Mouse (Mus musculus): ENCODE data around the gene Rnaseh2c. TPM values are rescaled to one million over a fixed set of nuclear protein-coding genes. Genes with fewer than 3 reads are reported as not detected.

Rnaseh2c gene
- polyA plus RNA-seq, 1 experiment from 2014 or later, result 81.0 TPM

DNA sequence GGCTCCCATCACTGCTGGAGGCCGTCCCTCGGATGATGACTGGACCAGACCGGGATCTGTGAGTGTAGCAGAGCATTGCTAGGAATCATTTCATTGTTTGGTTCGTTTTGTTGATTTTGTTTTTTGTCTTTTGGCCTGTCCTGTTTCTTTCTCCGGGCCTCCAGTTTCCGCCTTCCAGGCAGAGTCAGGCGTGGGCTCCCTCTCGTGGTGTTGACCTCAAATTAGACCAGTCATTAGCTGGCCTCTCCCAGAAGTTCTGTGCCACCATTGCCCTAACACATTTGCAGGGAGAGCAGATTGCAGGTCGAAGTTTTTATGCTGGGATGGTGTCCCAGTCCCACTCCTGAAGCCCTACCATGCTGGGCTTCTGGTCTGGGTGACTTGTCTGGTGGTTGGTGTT, 12.5 kb upstream of the Rnaseh2c start:
- peak; percentile 42 for TF ChIP-seq CTCF (IDR thresholded peaks at IDR 0.05; ENCODE audit: low read depth)
- H3K4me1 ChIP-seq (replicated peaks; ENCODE audit: control insufficient read depth, insufficient read depth, low read length), result no peaks in the 10 kb centered on the region
- no peak overlapping the region for H3K4me2 ChIP-seq (replicated peaks; ENCODE audit: low read depth)
- H3K27ac ChIP-seq (ENCODE audit: low read depth, low read length), result no peak overlapping the region
- no peak overlapping the region for H3K4me3 ChIP-seq (ENCODE audit: low read depth, low read length)
- ATAC-seq, result no peak
- H3K36me3 ChIP-seq (ENCODE audit: control insufficient read depth, insufficient read depth), result no peaks in the 10 kb centered on the region
- no peaks in the 10 kb centered on the region for H3K9me3 ChIP-seq (ENCODE audit: control insufficient read depth)
- 76% methylated on average over 9 of the region's 9 CpGs for WGBS
- H3K9ac ChIP-seq (ENCODE audit: low read depth, low read length), result no peak overlapping the region
- H3K27me3 ChIP-seq (replicated peaks; ENCODE audit: control insufficient read depth, insufficient read depth, low read length), result no peaks in the 10 kb centered on the region

DNA sequence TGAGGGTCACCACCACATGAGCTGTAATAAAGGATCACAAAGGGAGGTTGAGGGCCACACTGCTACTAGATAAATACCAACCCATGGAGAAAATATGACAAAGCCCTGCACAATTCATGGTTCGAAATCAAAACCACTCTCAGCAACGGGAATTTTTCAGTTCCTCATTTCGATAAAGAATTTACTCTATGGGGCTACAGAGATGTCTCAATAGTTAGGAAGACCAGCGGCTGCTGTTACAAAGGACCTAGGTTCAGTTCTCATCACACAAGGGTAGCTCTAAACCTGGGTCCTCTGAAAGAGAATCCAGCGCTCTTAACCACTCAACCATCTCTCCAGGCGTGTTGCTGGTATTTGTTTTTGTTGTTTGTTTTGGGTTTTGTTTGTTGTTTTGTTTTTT, 9.8 kb upstream of the Rnaseh2c start:
- 83% methylated on average over 6 of the region's 6 CpGs for WGBS
- TF ChIP-seq CTCF (IDR thresholded peaks at IDR 0.05; ENCODE audit: low read depth), result no peak
- Histone ChIP-seq H3K4me2 (replicated peaks; ENCODE audit: low read depth) (no peak overlapping the region), H3K4me1 (replicated peaks; ENCODE audit: control insufficient read depth, insufficient read depth, low read length) (no peaks in the 10 kb centered on the region), H3K4me3 (ENCODE audit: low read depth, low read length) (no peak overlapping the region), H3K27ac (ENCODE audit: low read depth, low read length) (no peak overlapping the region), H3K36me3 (ENCODE audit: control insufficient read depth, insufficient read depth) (no peaks in the 10 kb centered on the region), H3K9ac (ENCODE audit: low read depth, low read length) (no peak overlapping the region), H3K27me3 (replicated peaks; ENCODE audit: control insufficient read depth, insufficient read depth, low read length) (no peaks in the 10 kb centered on the region), H3K9me3 (ENCODE audit: control insufficient read depth) (no peaks in the 10 kb centered on the region)
- ATAC-seq, result no peak

DNA sequence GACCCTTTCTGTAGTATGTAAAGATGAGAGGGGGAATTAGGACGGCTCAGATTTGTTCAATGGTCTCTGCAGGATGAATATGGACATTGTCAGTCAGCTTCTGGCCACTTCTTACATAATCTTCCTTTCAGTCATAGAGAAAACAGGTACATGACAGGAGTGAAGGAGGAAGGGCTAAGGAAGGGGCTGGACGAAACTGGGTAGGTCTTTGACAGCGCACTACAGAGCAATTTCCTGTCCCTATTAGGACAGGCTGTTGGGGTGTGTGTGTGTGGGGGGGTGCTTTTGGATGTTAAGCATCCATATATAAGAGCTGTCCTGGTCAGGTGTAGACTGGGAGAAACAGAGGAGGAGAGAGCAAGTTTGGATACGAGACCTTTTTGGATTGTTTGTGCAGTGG, 2.4 kb upstream of the Rnaseh2c start:
- no peak overlapping the region for H3K27ac ChIP-seq (ENCODE audit: low read depth, low read length)
- ATAC-seq, result no peak
- no peak overlapping the region for H3K4me2 ChIP-seq (replicated peaks; ENCODE audit: low read depth)
- H3K4me3 ChIP-seq (ENCODE audit: low read depth, low read length), result no peak overlapping the region
- TF ChIP-seq CTCF (IDR thresholded peaks at IDR 0.05; ENCODE audit: low read depth), result no peak
- H3K9ac ChIP-seq (ENCODE audit: low read depth, low read length), result no peak overlapping the region
- WGBS, result 82% methylated on average over 4 of the region's 4 CpGs
- no peaks in the 10 kb centered on the region for H3K27me3 ChIP-seq (replicated peaks; ENCODE audit: control insufficient read depth, insufficient read depth, low read length)
- H3K9me3 ChIP-seq (ENCODE audit: control insufficient read depth), result no peaks in the 10 kb centered on the region
- no peaks in the 10 kb centered on the region; the same call in 1 of the 2 replicates for H3K4me1 ChIP-seq (replicated peaks; ENCODE audit: control insufficient read depth, insufficient read depth, low read length)
- peaks cover 12% of the 10 kb centered on the region for H3K36me3 ChIP-seq (ENCODE audit: control insufficient read depth, insufficient read depth)

DNA sequence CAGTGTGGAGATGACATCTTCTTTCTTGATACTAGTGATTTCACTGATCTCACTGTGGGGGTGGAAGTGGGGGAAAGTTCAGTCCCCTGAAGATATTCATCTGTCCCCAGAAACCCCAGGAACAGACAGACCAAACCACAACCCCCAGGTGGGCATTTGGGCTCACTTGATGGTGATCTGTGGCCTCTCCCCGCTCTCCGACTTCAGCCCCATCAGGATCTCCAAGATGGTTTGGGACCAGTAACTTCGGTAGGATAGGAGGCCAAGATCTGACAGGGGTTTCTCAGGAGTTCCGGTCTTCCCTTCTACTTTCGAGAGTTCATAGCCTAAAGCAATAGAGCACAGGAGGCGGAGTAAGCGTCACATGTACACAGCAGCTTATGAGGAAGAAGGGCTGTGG, 2.0 kb downstream of the Rnaseh2c start:
- no peak overlapping the region for H3K27ac ChIP-seq (ENCODE audit: low read depth, low read length)

DNA sequence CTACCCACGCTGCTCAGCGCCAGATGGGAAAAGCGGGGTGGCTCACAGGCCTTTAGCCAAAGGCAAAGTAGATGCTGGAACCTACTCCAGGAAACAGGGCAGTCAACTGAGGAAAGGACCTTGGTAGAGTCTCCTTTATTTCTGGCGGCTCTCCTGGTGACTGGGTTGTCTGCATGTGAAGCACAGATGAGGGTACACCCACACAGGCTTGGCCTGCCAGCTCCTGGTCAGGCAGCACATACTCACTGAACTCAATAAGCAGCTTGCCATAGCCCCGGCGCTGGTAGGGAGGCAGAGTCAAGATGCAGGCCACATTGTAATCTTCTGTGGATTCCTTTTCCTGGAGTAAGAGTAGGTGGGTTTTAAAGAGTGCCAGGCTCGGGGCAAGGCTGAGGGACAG, 3.5 kb downstream of the Rnaseh2c start:
- H3K4me3 ChIP-seq (ENCODE audit: low read depth, low read length), result no peak overlapping the region
- ATAC-seq, result no peak
- H3K9me3 ChIP-seq (ENCODE audit: control insufficient read depth), result no peaks in the 10 kb centered on the region
- no peak overlapping the region for H3K27ac ChIP-seq (ENCODE audit: low read depth, low read length)
- H3K4me2 ChIP-seq (replicated peaks; ENCODE audit: low read depth), result no peak overlapping the region
- no peak overlapping the region for H3K9ac ChIP-seq (ENCODE audit: low read depth, low read length)
- no peaks in the 10 kb centered on the region for H3K27me3 ChIP-seq (replicated peaks; ENCODE audit: control insufficient read depth, insufficient read depth, low read length)
- WGBS, result 91% methylated on average over 7 of the region's 7 CpGs
- TF ChIP-seq CTCF (IDR thresholded peaks at IDR 0.05; ENCODE audit: low read depth), result no peak
- no peaks in the 10 kb centered on the region; the same call in 1 of the 2 replicates for H3K4me1 ChIP-seq (replicated peaks; ENCODE audit: control insufficient read depth, insufficient read depth, low read length)
- peaks cover 60% of the 10 kb centered on the region for H3K36me3 ChIP-seq (ENCODE audit: control insufficient read depth, insufficient read depth)

More for the DNA sequence above, 2.0 kb downstream of the Rnaseh2c start:
- no peaks in the 10 kb centered on the region for H3K27me3 ChIP-seq (replicated peaks; ENCODE audit: control insufficient read depth, insufficient read depth, low read length)
- TF ChIP-seq CTCF (IDR thresholded peaks at IDR 0.05; ENCODE audit: low read depth), result no peak
- WGBS, result 83% methylated on average over 7 of the region's 7 CpGs
- H3K36me3 ChIP-seq (ENCODE audit: control insufficient read depth, insufficient read depth), result peaks cover 57% of the 10 kb centered on the region
- H3K4me2 ChIP-seq (replicated peaks; ENCODE audit: low read depth), result no peak overlapping the region
- no peaks in the 10 kb centered on the region; the same call in 1 of the 2 replicates for H3K4me1 ChIP-seq (replicated peaks; ENCODE audit: control insufficient read depth, insufficient read depth, low read length)
- H3K4me3 ChIP-seq (ENCODE audit: low read depth, low read length), result no peak overlapping the region
- H3K9me3 ChIP-seq (ENCODE audit: control insufficient read depth), result no peaks in the 10 kb centered on the region
- ATAC-seq, result no peak
- H3K9ac ChIP-seq (ENCODE audit: low read depth, low read length), result no peak overlapping the region

DNA sequence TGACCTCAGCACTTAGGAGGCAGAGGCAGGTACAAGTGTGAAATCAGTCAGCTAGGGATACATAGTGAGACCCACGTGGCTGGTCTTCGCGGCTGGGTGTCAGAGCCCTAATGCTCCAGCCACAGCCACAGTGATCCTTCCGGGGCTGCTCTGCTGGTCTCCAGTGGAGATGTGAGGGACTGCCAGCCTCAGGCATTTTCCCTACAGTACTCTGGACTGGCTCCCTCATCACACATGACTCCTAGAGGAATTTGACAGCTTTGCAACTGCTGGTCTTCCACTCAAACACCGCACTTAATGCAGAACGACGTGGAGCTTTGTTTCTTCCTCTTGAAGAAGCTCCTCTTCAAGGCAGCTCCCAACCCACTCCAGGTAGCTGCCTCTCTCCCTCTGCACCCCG, 4.5 kb downstream of the Rnaseh2c start:
- no peak overlapping the region for H3K9ac ChIP-seq (ENCODE audit: low read depth, low read length)
- TF ChIP-seq CTCF (IDR thresholded peaks at IDR 0.05; ENCODE audit: low read depth), result no peak
- H3K36me3 ChIP-seq (ENCODE audit: control insufficient read depth, insufficient read depth), result peaks cover 60% of the 10 kb centered on the region
- H3K9me3 ChIP-seq (ENCODE audit: control insufficient read depth), result no peaks in the 10 kb centered on the region
- 82% methylated on average over 8 of the region's 8 CpGs for WGBS
- H3K4me3 ChIP-seq (ENCODE audit: low read depth, low read length), result no peak overlapping the region
- no peak for ATAC-seq
- no peak overlapping the region for H3K4me2 ChIP-seq (replicated peaks; ENCODE audit: low read depth)
- no peaks in the 10 kb centered on the region; the same call in none of the 2 replicates for H3K4me1 ChIP-seq (replicated peaks; ENCODE audit: control insufficient read depth, insufficient read depth, low read length)
- H3K27ac ChIP-seq (ENCODE audit: low read depth, low read length), result no peak overlapping the region
- no peaks in the 10 kb centered on the region for H3K27me3 ChIP-seq (replicated peaks; ENCODE audit: control insufficient read depth, insufficient read depth, low read length)
